Comparison of ENCODE assay signal across 12 mouse cellular contexts in genomic region chr3:96700376-96700775, GRCm38 (mm10). TPM values are rescaled to one million over a fixed set of nuclear protein-coding genes. Genes with fewer than 3 reads are reported as not detected.
DNase-seq lines count a peak whose midpoint lies in the region; ATAC-seq and TF ChIP-seq lines count a peak whose summit lies in the region.
"Had no signal": no experiment of that assay in that cellular context is flagged by ENCODE, and none has a peak within 500 bp of the region (broad histone marks: within the 10 kb centered on the region; RNA-seq: fewer than 3 reads in every experiment).

No protein-coding gene starts in this region.

- peak; percentile 33 to 54 for DNase-seq in heart, postnatal 14 days
- peak; percentile 32 for DNase-seq in midbrain, postnatal 0 days (ENCODE audit: low spot score)
- peak; percentile 59 for DNase-seq in c-Kit-positive CD71-positive TER-119-negative erythroid progenitor cells, embryonic 14.5 days (ENCODE audit: low read depth)
- DNase-seq in thymus, postnatal 25 days, result peak; percentile 36
- no peak for DNase-seq in cerebellum, adult 9-11 months
- DNase-seq in ovary, adult 18-20 months (ENCODE audit: low spot score), result no peak
- DNase-seq: adrenal gland, adult 8-10 months had no signal

- H3K9ac ChIP-seq in heart, embryonic 11.5 days (ENCODE audit: low read depth, low read length), result no peak overlapping the region
- no peak overlapping the region for H3K9ac ChIP-seq in midbrain, postnatal 0 days (replicated peaks; ENCODE audit: low read length, poor library complexity, severe bottlenecking)
- no peak overlapping the region for H3K9ac ChIP-seq in midbrain, embryonic 15.5 days
- H3K9ac ChIP-seq: limb, embryonic 12.5 days had no signal

- intact Hi-C loops in heart, postnatal 14 days (cut with DNase I), result no loop called here

- H3K4me1 ChIP-seq in heart, embryonic 11.5 days (ENCODE audit: control insufficient read depth, insufficient read depth, low read length), result peaks cover 20% of the 10 kb centered on the region
- peaks cover 4% of the 10 kb centered on the region; the same call in 1 of the 2 replicates for H3K4me1 ChIP-seq in midbrain, postnatal 0 days (ENCODE audit: insufficient read depth, low read length)
- H3K4me1 ChIP-seq in midbrain, embryonic 15.5 days, result peaks cover 19% of the 10 kb centered on the region

- no peak overlapping the region for H3K4me2 ChIP-seq in heart, embryonic 11.5 days
- H3K4me2 ChIP-seq in midbrain, postnatal 0 days (ENCODE audit: low read depth, low read length, poor library complexity, severe bottlenecking), result no peak overlapping the region
- no peak overlapping the region for H3K4me2 ChIP-seq in midbrain, embryonic 15.5 days
- H3K4me2 ChIP-seq: limb, embryonic 12.5 days had no signal

- H3K9me3 ChIP-seq in heart, embryonic 11.5 days (replicated peaks; ENCODE audit: control insufficient read depth, low read length), result no peaks in the 10 kb centered on the region
- H3K9me3 ChIP-seq in midbrain, postnatal 0 days (ENCODE audit: low read length), result no peaks in the 10 kb centered on the region
- H3K9me3 ChIP-seq in midbrain, embryonic 15.5 days, result no peaks in the 10 kb centered on the region
- H3K9me3 ChIP-seq: limb, embryonic 12.5 days had no signal

- no peak overlapping the region for H3K4me3 ChIP-seq in heart, embryonic 11.5 days (ENCODE audit: low read depth, low read length)
- H3K4me3 ChIP-seq in midbrain, postnatal 0 days (ENCODE audit: low read depth, low read length), result no peak overlapping the region
- no peak overlapping the region for H3K4me3 ChIP-seq in midbrain, embryonic 15.5 days
- H3K4me3 ChIP-seq: limb, embryonic 12.5 days; myocyte had no signal

- ATAC-seq in heart, embryonic 11.5 days (replicated peaks; ENCODE audit: insufficient number of reproducible peaks, low FRiP score, low TSS enrichment), result no peak
- ATAC-seq in midbrain, postnatal 0 days (ENCODE audit: low FRiP score), result no peak
- no peak for ATAC-seq in midbrain, embryonic 15.5 days (replicated peaks)

- peaks cover 39% of the 10 kb centered on the region for H3K36me3 ChIP-seq in heart, embryonic 11.5 days (ENCODE audit: control insufficient read depth, insufficient read depth, low read length)
- peaks cover 41% of the 10 kb centered on the region for H3K36me3 ChIP-seq in midbrain, postnatal 0 days (ENCODE audit: insufficient read depth, low read length)
- peaks cover 18% of the 10 kb centered on the region; the same call in 1 of the 2 replicates for H3K36me3 ChIP-seq in midbrain, embryonic 15.5 days (replicated peaks)

- 51% methylated on average over 7 of the region's 7 CpGs for WGBS in heart, embryonic 11.5 days (ENCODE audit: insufficient replicate concordance)
- WGBS in midbrain, postnatal 0 days, result 56% methylated on average over 7 of the region's 7 CpGs
- WGBS in midbrain, embryonic 15.5 days, result 59% methylated on average over 7 of the region's 7 CpGs

- peak; percentile 63 for TF ChIP-seq CTCF in midbrain, postnatal 0 days (IDR thresholded peaks at IDR 0.05)

- H3K27ac ChIP-seq in heart, embryonic 11.5 days (ENCODE audit: low read depth, low read length), result no peak overlapping the region
- H3K27ac ChIP-seq in midbrain, postnatal 0 days (ENCODE audit: low read depth, low read length), result no peak overlapping the region
- H3K27ac ChIP-seq in midbrain, embryonic 15.5 days, result no peak overlapping the region
- H3K27ac ChIP-seq: limb, embryonic 12.5 days had no signal

- no peaks in the 10 kb centered on the region for H3K27me3 ChIP-seq in heart, embryonic 11.5 days (ENCODE audit: control insufficient read depth, insufficient read depth, low read length)
- H3K27me3 ChIP-seq in midbrain, postnatal 0 days (ENCODE audit: insufficient read depth, low read length), result no peaks in the 10 kb centered on the region
- H3K27me3 ChIP-seq in midbrain, embryonic 15.5 days (replicated peaks), result no peaks in the 10 kb centered on the region
- H3K27me3 ChIP-seq: limb, embryonic 12.5 days had no signal

RNA-seq across cellular contexts. Expression of gene Pias3, which starts 4.2 kb away (rescaled TPM):
- 10 to 100 TPM; 18.1 to 22.1 TPM for total RNA-seq in heart, postnatal 14 days (2021)
- 26.9 and 30.2 TPM in 2 replicates for polyA plus RNA-seq in heart, embryonic 11.5 days (2014; fragmentation: Nextera tagmentation; extraction: Ambion mirVana)
- 33.1 and 46.0 TPM in 2 replicates for total RNA-seq in midbrain, postnatal 0 days (2014; rRNA removed)
- polyA plus RNA-seq in midbrain, postnatal 0 days (2015; fragmentation: Nextera tagmentation; extraction: Ambion mirVana), result 44.2 and 49.7 TPM in 2 replicates
- polyA plus RNA-seq in midbrain, embryonic 15.5 days (2015; fragmentation: Nextera tagmentation; extraction: Ambion mirVana), result 37.8 and 38.7 TPM in 2 replicates

RNA-seq across cellular contexts. Expression of gene Nudt17, which starts 8.0 kb away (rescaled TPM):
- 1 to 10 TPM; 2.1 to 2.2 TPM for total RNA-seq in heart, postnatal 14 days (2021)
- 7.4 and 9.3 TPM in 2 replicates for polyA plus RNA-seq in heart, embryonic 11.5 days (2014; fragmentation: Nextera tagmentation; extraction: Ambion mirVana)
- total RNA-seq in midbrain, postnatal 0 days (2014; rRNA removed), result 6.5 and 11.9 TPM in 2 replicates
- polyA plus RNA-seq in midbrain, postnatal 0 days (2015; fragmentation: Nextera tagmentation; extraction: Ambion mirVana), result 18.5 and 20.6 TPM in 2 replicates
- 13.5 and 15.4 TPM in 2 replicates for polyA plus RNA-seq in midbrain, embryonic 15.5 days (2015; fragmentation: Nextera tagmentation; extraction: Ambion mirVana)
- total RNA-seq: hematopoietic stem cell, adult 5-6 weeks had no signal

RNA-seq across cellular contexts. Expression of gene Polr3c, which starts 27.1 kb away (rescaled TPM):
- total RNA-seq in heart, postnatal 14 days (2021), result 10 to 100 TPM; 21.8 to 24.3 TPM
- 31.4 and 32.7 TPM in 2 replicates for polyA plus RNA-seq in heart, embryonic 11.5 days (2014; fragmentation: Nextera tagmentation; extraction: Ambion mirVana)
- total RNA-seq in midbrain, postnatal 0 days (2014; rRNA removed), result 12.6 and 14.7 TPM in 2 replicates
- 26.4 and 30.7 TPM in 2 replicates for polyA plus RNA-seq in midbrain, postnatal 0 days (2015; fragmentation: Nextera tagmentation; extraction: Ambion mirVana)
- polyA plus RNA-seq in midbrain, embryonic 15.5 days (2015; fragmentation: Nextera tagmentation; extraction: Ambion mirVana), result 33.7 and 33.8 TPM in 2 replicates

RNA-seq across cellular contexts. Expression of gene Rnf115, which starts 27.1 kb away (rescaled TPM):
- total RNA-seq in heart, postnatal 14 days (2021), result 10 to 100 TPM; 20.7 to 23.2 TPM
- polyA plus RNA-seq in heart, embryonic 11.5 days (2014; fragmentation: Nextera tagmentation; extraction: Ambion mirVana), result 53.9 and 56.1 TPM in 2 replicates
- total RNA-seq in midbrain, postnatal 0 days (2014; rRNA removed), result 59.6 and 63.4 TPM in 2 replicates
- polyA plus RNA-seq in midbrain, postnatal 0 days (2015; fragmentation: Nextera tagmentation; extraction: Ambion mirVana), result 71.8 and 76.5 TPM in 2 replicates
- 67.1 and 73.4 TPM in 2 replicates for polyA plus RNA-seq in midbrain, embryonic 15.5 days (2015; fragmentation: Nextera tagmentation; extraction: Ambion mirVana)

RNA-seq across cellular contexts. Expression of gene Ankrd35, which starts 30.4 kb away (rescaled TPM):
- total RNA-seq in heart, postnatal 14 days (2021), result under 1 TPM; 0.84 to 0.93 TPM
- 0.15 and 0.33 TPM in 2 replicates for polyA plus RNA-seq in heart, embryonic 11.5 days (2014; fragmentation: Nextera tagmentation; extraction: Ambion mirVana)
- 4.9 and 8.5 TPM in 2 replicates for total RNA-seq in midbrain, postnatal 0 days (2014; rRNA removed)
- 3.7 and 4.3 TPM in 2 replicates for polyA plus RNA-seq in midbrain, postnatal 0 days (2015; fragmentation: Nextera tagmentation; extraction: Ambion mirVana)
- polyA plus RNA-seq in midbrain, embryonic 15.5 days (2015; fragmentation: Nextera tagmentation; extraction: Ambion mirVana), result 2.1 TPM in 2 replicates
- total RNA-seq: hematopoietic stem cell, adult 5-6 weeks had no signal

Comparison
In these comparisons a context has a peak if more than half of its experiments do, and no peak if none do; other contexts are left out.
1. DNase-seq: peak in heart, postnatal 14 days (2 of 2), midbrain, postnatal 0 days (single experiment), c-Kit-positive CD71-positive TER-119-negative erythroid progenitor cells, embryonic 14.5 days (single experiment) and thymus, postnatal 25 days (single experiment); none in cerebellum, adult 9-11 months (single experiment) and ovary, adult 18-20 months (single experiment).